Mouse (Mus musculus) R1 (cell line): ENCODE measurements at regions not wholly inside any gene's neighbourhood (a gene's known extent, or its start where the extent isn't known, plus 50 kb on each side); places are given as distances from the start of the nearest gene placed in this dataset.
A peak's percentile ranks its signal among the peaks of the same experiment; 100 is the strongest.

Experiments used
- DNase-seq: peaks from one replicate; pipeline ENCODE4 v3.0.0-alpha.2; 2018; ENCODE audit warnings: low read depth, low spot score

GRCm38 (mm10) chr7:70972023-70972400 is 379.3 kb downstream of the Gm10295 start:
- DNase-seq, result no peak

GRCm38 (mm10) chr7:70971323-70972022 is 379.8 kb downstream of the Gm10295 start:
- no peak for DNase-seq

- no peak for DNase-seq
Measured at GRCm38 (mm10) chr7:70952318-70952959, 398.8 kb downstream of the Gm10295 start.

GRCm38 (mm10) chr7:70948281-70948680 is 403.0 kb downstream of the Gm10295 start:
- no peak for DNase-seq

GRCm38 (mm10) chr7:70946260-70946659 is 405.0 kb downstream of the Gm10295 start:
- no peak for DNase-seq

- DNase-seq, result no peak
Measured at GRCm38 (mm10) chr7:70930911-70931310, 420.4 kb downstream of the Gm10295 start.

- peak; percentile 33 for DNase-seq
Measured at GRCm38 (mm10) chr7:70929935-70930334, 421.4 kb downstream of the Gm10295 start.

GRCm38 (mm10) chr7:70928001-70928400 is 423.3 kb downstream of the Gm10295 start:
- no peak for DNase-seq

- no peak for DNase-seq
Measured at GRCm38 (mm10) chr7:70917016-70917415, 434.3 kb downstream of the Gm10295 start.

- peak; percentile 25 for DNase-seq
Measured at GRCm38 (mm10) chr7:70908921-70909320, 442.4 kb downstream of the Gm10295 start.

- DNase-seq, result no peak
Measured at GRCm38 (mm10) chr7:70891700-70892099, 459.6 kb downstream of the Gm10295 start.

GRCm38 (mm10) chr7:70880496-70880895 is 470.8 kb downstream of the Gm10295 start:
- DNase-seq, result no peak

GRCm38 (mm10) chr7:70874393-70874792 is 476.9 kb downstream of the Gm10295 start:
- no peak for DNase-seq

- DNase-seq, result no peak
Measured at GRCm38 (mm10) chr7:70870841-70871534, 480.3 kb downstream of the Gm10295 start.

- DNase-seq, result no peak
Measured at GRCm38 (mm10) chr7:70869125-70869524, 482.2 kb downstream of the Gm10295 start.

- no peak for DNase-seq
Measured at GRCm38 (mm10) chr7:70859957-70860356, 491.3 kb downstream of the Gm10295 start.

- no peak for DNase-seq
Measured at GRCm38 (mm10) chr7:70850726-70851125, 484.2 kb upstream of the Nr2f2 start.

GRCm38 (mm10) chr7:70848016-70848776 is 481.7 kb upstream of the Nr2f2 start:
- no peak for DNase-seq

- no peak for DNase-seq
Measured at GRCm38 (mm10) chr7:70847450-70847993, 481.0 kb upstream of the Nr2f2 start.

GRCm38 (mm10) chr7:70846076-70846475 is 479.5 kb upstream of the Nr2f2 start:
- no peak for DNase-seq

GRCm38 (mm10) chr7:70840142-70840541 is 473.6 kb upstream of the Nr2f2 start:
- DNase-seq, result no peak

- DNase-seq, result no peak
Measured at GRCm38 (mm10) chr7:70839190-70839589, 472.7 kb upstream of the Nr2f2 start.
